Mouse (Mus musculus) cerebellum, postnatal 25 days (tissue): ENCODE data around the gene Rin2.

Experiments used
- DNase-seq, 2 experiments: peaks; one replicate each; pipeline ENCODE4 v3.0.0; 2021; ENCODE audit warnings: mixed read lengths in 2 of 2

The Rin2 gene

GRCm38 (mm10) chr2:145794318-145794954, 119.4 kb downstream of the Rin2 start:
- peak; percentile 41 to 68 for DNase-seq

- DNase-seq: no peak
Observed at GRCm38 (mm10) chr2:145797851-145798250, 122.8 kb downstream of the Rin2 start.

GRCm38 (mm10) chr2:145798954-145799353, 123.9 kb downstream of the Rin2 start:
- DNase-seq: no peak

GRCm38 (mm10) chr2:145801322-145802052, 126.5 kb downstream of the Rin2 start:
- no peak for DNase-seq

- DNase-seq: no peak
Observed at GRCm38 (mm10) chr2:145802626-145803025, 127.6 kb downstream of the Rin2 start.

GRCm38 (mm10) chr2:145803822-145804342, 128.9 kb downstream of the Rin2 start:
- no peak for DNase-seq

GRCm38 (mm10) chr2:145804524-145804923, 129.5 kb downstream of the Rin2 start:
- no peak for DNase-seq

GRCm38 (mm10) chr2:145807276-145807675, 132.3 kb downstream of the Rin2 start:
- DNase-seq: no peak

GRCm38 (mm10) chr2:145808251-145808650, 133.2 kb downstream of the Rin2 start:
- no peak for DNase-seq

- DNase-seq: no peak
Observed at GRCm38 (mm10) chr2:145808667-145809066, 133.7 kb downstream of the Rin2 start.

- peak in 1 of 2 experiments; percentile 8 for DNase-seq
Observed at GRCm38 (mm10) chr2:145810676-145811075, 135.7 kb downstream of the Rin2 start.

GRCm38 (mm10) chr2:145812818-145813217, 137.8 kb downstream of the Rin2 start:
- DNase-seq: no peak

- no peak for DNase-seq
Observed at GRCm38 (mm10) chr2:145817195-145817594, 142.2 kb downstream of the Rin2 start.

GRCm38 (mm10) chr2:145822013-145822782, 147.2 kb downstream of the Rin2 start:
- no peak for DNase-seq

GRCm38 (mm10) chr2:145822783-145823729, 148.0 kb downstream of the Rin2 start:
- DNase-seq: no peak

- no peak for DNase-seq
Observed at GRCm38 (mm10) chr2:145824749-145825148, 149.7 kb downstream of the Rin2 start.

GRCm38 (mm10) chr2:145825221-145825620, 150.2 kb downstream of the Rin2 start:
- DNase-seq: no peak

GRCm38 (mm10) chr2:145827930-145828329, 152.9 kb downstream of the Rin2 start:
- no peak for DNase-seq

GRCm38 (mm10) chr2:145828603-145829002, 153.6 kb downstream of the Rin2 start:
- DNase-seq: no peak

GRCm38 (mm10) chr2:145829231-145829630, 154.2 kb downstream of the Rin2 start:
- DNase-seq: no peak

GRCm38 (mm10) chr2:145830417-145830816, 155.4 kb downstream of the Rin2 start:
- DNase-seq: no peak
